ENCODE assay signal across 25 mouse cellular contexts in genomic region chr19:48039554-48039953, GRCm38 (mm10).
DNase-seq lines count a peak whose midpoint lies in the region; ATAC-seq and TF ChIP-seq lines count a peak whose summit lies in the region.
"Had no signal": no experiment of that assay in that cellular context is flagged by ENCODE, and none has a peak within 500 bp of the region (broad histone marks: within the 10 kb centered on the region; RNA-seq: fewer than 3 reads in every experiment).

No protein-coding gene starts in this region.

- peaks cover 5% of the 10 kb centered on the region for H3K27me3 ChIP-seq in C2C12 (ENCODE audit: control insufficient read depth, insufficient read depth, insufficient read length)
- H3K27me3 ChIP-seq in myocyte (ENCODE audit: control insufficient read depth, insufficient read depth, insufficient read length): no peaks in the 10 kb centered on the region
- H3K27me3 ChIP-seq: heart, embryonic 13.5 days; hindbrain, embryonic 12.5 days; hindbrain, embryonic 15.5 days had no signal

- TF ChIP-seq POLR2A in myocyte (IDR thresholded peaks at IDR 0.05; ENCODE audit: insufficient read length, low read depth): no peak

- peak overlapping the region; percentile 55 for H3K4me2 ChIP-seq in myocyte (ENCODE audit: low read depth)
- H3K4me2 ChIP-seq: heart, embryonic 13.5 days; hindbrain, embryonic 12.5 days; hindbrain, embryonic 15.5 days had no signal

- no peak overlapping the region for H3ac ChIP-seq in C2C12 (ENCODE audit: control insufficient read depth, insufficient read length, low read depth)
- no peak overlapping the region for H3ac ChIP-seq in myocyte (ENCODE audit: control insufficient read depth, insufficient read length)

- H3K4me3 ChIP-seq in C2C12 (ENCODE audit: insufficient read depth, poor library complexity, severe bottlenecking) (no peak overlapping the region), myocyte (no peak overlapping the region)
- H3K4me3 ChIP-seq: heart, embryonic 10.5 days; heart, embryonic 13.5 days; hindbrain, embryonic 12.5 days; hindbrain, embryonic 15.5 days had no signal

- H3K79me2 ChIP-seq in C2C12 (ENCODE audit: control insufficient read depth, insufficient read depth): no peaks in the 10 kb centered on the region
- H3K79me2 ChIP-seq in myocyte (ENCODE audit: control insufficient read depth, insufficient read depth): no peaks in the 10 kb centered on the region

- peak; percentile 79 for ATAC-seq in frontal cortex, adult (ENCODE audit: low TSS enrichment)
- ATAC-seq in erythroid progenitor cell, adult 5-6 weeks (replicated peaks; ENCODE audit: low FRiP score, poor library complexity, severe bottlenecking): no peak
- ATAC-seq: forebrain, embryonic 14.5 days; forebrain, postnatal 0 days; intestine, postnatal 0 days; Patski had no signal

- no peaks in the 10 kb centered on the region for H3K79me3 ChIP-seq in C2C12 (ENCODE audit: low read depth)

- H3K36me3 ChIP-seq in C2C12 (ENCODE audit: control insufficient read depth, insufficient read depth) (no peaks in the 10 kb centered on the region), myocyte (ENCODE audit: control insufficient read depth, insufficient read depth) (no peaks in the 10 kb centered on the region)
- H3K36me3 ChIP-seq: heart, embryonic 10.5 days; heart, embryonic 13.5 days; hindbrain, embryonic 12.5 days; hindbrain, embryonic 15.5 days had no signal

- no peak for DNase-seq in frontal cortex, postnatal 25 days (ENCODE audit: low spot score in 2 of 2)
- DNase-seq in right cerebral cortex, adult 18-20 months: peak; percentile 20
- no peak for DNase-seq in right cerebral cortex, postnatal 4 days
- DNase-seq in cerebellum, postnatal 25 days: no peak
- DNase-seq: adrenal gland, postnatal 10 days; adrenal gland, postnatal 36 days; cerebellum, adult 11 months; cerebellum, adult 2 months; cerebellum, adult 9-11 months; cerebellum, postnatal 36 days; forebrain, postnatal 0 days; gastrocnemius, postnatal 25 days; heart, adult 18-20 months; heart, postnatal 14 days had no signal

- TF ChIP-seq CTCF in C2C12 (IDR thresholded peaks at IDR 0.05; ENCODE audit: control insufficient read depth, insufficient read depth, insufficient read length): no peak

TF ChIP-seq in C2C12, 6 proteins besides CTCF, POLR2A, EP300 and RAD21:
- TF ChIP-seq MYOD1 (IDR thresholded peaks at IDR 0.05; ENCODE audit: control insufficient read depth, insufficient read length, low read depth): no peak
- peak; percentile 43 for TF ChIP-seq FOSL1 (IDR thresholded peaks at IDR 0.05; ENCODE audit: insufficient read depth, low read length, poor library complexity, severe bottlenecking)
- no peak for TF ChIP-seq USF1 (IDR thresholded peaks at IDR 0.05; ENCODE audit: low read depth)
- TF ChIP-seq CEBPB (IDR thresholded peaks at IDR 0.05; ENCODE audit: low read depth): no peak
- TF ChIP-seq MAX (IDR thresholded peaks at IDR 0.05): no peak
- no peak for TF ChIP-seq MYOG (IDR thresholded peaks at IDR 0.05; ENCODE audit: control insufficient read depth, extremely low read depth, insufficient read length)

TF ChIP-seq in myocyte, 11 proteins besides CTCF, POLR2A, EP300 and RAD21:
- TF ChIP-seq USF1 (IDR thresholded peaks at IDR 0.05; ENCODE audit: low read depth) (no peak), E2F4 (IDR thresholded peaks at IDR 0.05; ENCODE audit: insufficient read depth) (no peak), POLR2AphosphoS2 (IDR thresholded peaks at IDR 0.05; ENCODE audit: insufficient read length, low read depth) (no peak), REST (IDR thresholded peaks at IDR 0.05; ENCODE audit: insufficient read depth, insufficient read length) (no peak), MYOG (IDR thresholded peaks at IDR 0.05; ENCODE audit: control insufficient read depth in 1 of 3, insufficient read depth in 1 of 3, insufficient read length in 2 of 3, low read depth in 2 of 3) (no peak), CEBPB (IDR thresholded peaks at IDR 0.05; ENCODE audit: insufficient read depth, poor library complexity, severe bottlenecking) (no peak), SRF (IDR thresholded peaks at IDR 0.05; ENCODE audit: control insufficient read depth, insufficient read length, low read depth) (no peak), MAX (IDR thresholded peaks at IDR 0.05; ENCODE audit: low read depth) (no peak), TCF3 (IDR thresholded peaks at IDR 0.05; ENCODE audit: insufficient read length, low read depth) (no peak), TCF12 (IDR thresholded peaks at IDR 0.05; ENCODE audit: insufficient read depth, poor library complexity, severe bottlenecking) (no peak), MYOD1 (IDR thresholded peaks at IDR 0.05; ENCODE audit: control insufficient read depth in 1 of 3, insufficient read length in 2 of 3, low read depth in 2 of 3) (no peak)
